Mouse (Mus musculus): Measurements from ENCODE around the gene Ntf3.

Ntf3 gene

GRCm38 (mm10) chr6:126134155-126134906, 32.4 kb downstream of the Ntf3 start:
- H3K4me1 ChIP-seq (replicated peaks; ENCODE audit: low read depth, low read length): peaks cover 7% of the 10 kb centered on the region; the same call in 1 of the 2 replicates
- H3K9me3 ChIP-seq (ENCODE audit: low read length): no peaks in the 10 kb centered on the region
- H3K27me3 ChIP-seq (ENCODE audit: insufficient read depth, low read length): peaks cover 11% of the 10 kb centered on the region
- H3K4me3 ChIP-seq (replicated peaks; ENCODE audit: low read length): no peak overlapping the region
- H3K36me3 ChIP-seq (ENCODE audit: insufficient read depth, low read length): no peaks in the 10 kb centered on the region
- TF ChIP-seq NANOG (IDR thresholded peaks at IDR 0.05; ENCODE audit: borderline replicate concordance, low read length) (no peak), CTCF (conservative IDR thresholded peaks at IDR 0.05; ENCODE audit: low read length) (no peak), POU5F1 (IDR thresholded peaks at IDR 0.05; ENCODE audit: borderline replicate concordance, low read length) (no peak)

GRCm38 (mm10) chr6:126128238-126128637, 38.5 kb downstream of the Ntf3 start:
- TF ChIP-seq CTCF (conservative IDR thresholded peaks at IDR 0.05; ENCODE audit: low read length) (no peak), POU5F1 (IDR thresholded peaks at IDR 0.05; ENCODE audit: borderline replicate concordance, low read length) (no peak), NANOG (IDR thresholded peaks at IDR 0.05; ENCODE audit: borderline replicate concordance, low read length) (no peak)
- Histone ChIP-seq H3K36me3 (ENCODE audit: insufficient read depth, low read length) (no peaks in the 10 kb centered on the region), H3K9me3 (ENCODE audit: low read length) (no peaks in the 10 kb centered on the region), H3K4me1 (replicated peaks; ENCODE audit: low read depth, low read length) (no peaks in the 10 kb centered on the region), H3K27me3 (ENCODE audit: insufficient read depth, low read length) (no peaks in the 10 kb centered on the region), H3K4me3 (replicated peaks; ENCODE audit: low read length) (no peak overlapping the region)

- Histone ChIP-seq H3K4me1 (replicated peaks; ENCODE audit: low read depth, low read length) (no peaks in the 10 kb centered on the region), H3K9me3 (ENCODE audit: low read length) (0 out of 2 replicates have a peak, but pooled peaks cover 7% of the 10 kb centered on the region), H3K36me3 (ENCODE audit: insufficient read depth, low read length) (no peaks in the 10 kb centered on the region), H3K27me3 (ENCODE audit: insufficient read depth, low read length) (no peaks in the 10 kb centered on the region), H3K4me3 (replicated peaks; ENCODE audit: low read length) (no peak overlapping the region)
- TF ChIP-seq NANOG (IDR thresholded peaks at IDR 0.05; ENCODE audit: borderline replicate concordance, low read length) (no peak), CTCF (conservative IDR thresholded peaks at IDR 0.05; ENCODE audit: low read length) (no peak), POU5F1 (IDR thresholded peaks at IDR 0.05; ENCODE audit: borderline replicate concordance, low read length) (no peak)
These were observed 48.5 kb downstream of the Ntf3 start for GRCm38 (mm10) chr6:126118247-126118646.

DNA sequence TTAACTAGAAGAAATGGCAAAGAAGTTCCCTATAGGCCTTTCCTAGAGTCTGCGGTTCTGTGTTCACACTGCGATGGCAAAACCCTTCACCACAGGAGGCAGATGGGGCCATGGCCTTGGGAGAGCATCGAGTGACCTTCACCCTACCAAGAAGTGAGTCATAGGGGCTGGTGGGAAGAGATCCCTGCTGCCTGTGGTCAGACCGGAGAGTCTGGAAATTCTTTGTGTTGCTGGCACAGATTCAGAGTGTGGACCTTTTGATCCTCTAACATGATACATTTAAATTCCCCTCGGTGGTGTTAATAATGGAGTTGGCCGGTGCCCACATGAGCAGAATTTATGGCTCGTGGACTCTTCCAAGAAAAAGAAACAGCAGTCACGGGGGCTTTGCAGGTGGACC, 49.5 kb downstream of the Ntf3 start:
- no peak overlapping the region for H3K4me3 ChIP-seq (replicated peaks; ENCODE audit: low read length)
- no peaks in the 10 kb centered on the region for H3K27me3 ChIP-seq (ENCODE audit: insufficient read depth, low read length)
- H3K9me3 ChIP-seq (ENCODE audit: low read length): 0 out of 2 replicates have a peak, but pooled peaks cover 7% of the 10 kb centered on the region
- no peaks in the 10 kb centered on the region for H3K4me1 ChIP-seq (replicated peaks; ENCODE audit: low read depth, low read length)
- no peak for TF ChIP-seq NANOG (IDR thresholded peaks at IDR 0.05; ENCODE audit: borderline replicate concordance, low read length)
- TF ChIP-seq CTCF (conservative IDR thresholded peaks at IDR 0.05; ENCODE audit: low read length): no peak
- TF ChIP-seq POU5F1 (IDR thresholded peaks at IDR 0.05; ENCODE audit: borderline replicate concordance, low read length): no peak
- H3K36me3 ChIP-seq (ENCODE audit: insufficient read depth, low read length): no peaks in the 10 kb centered on the region

- no peaks in the 10 kb centered on the region for H3K27me3 ChIP-seq (ENCODE audit: insufficient read depth, low read length)
- H3K36me3 ChIP-seq (ENCODE audit: insufficient read depth, low read length): no peaks in the 10 kb centered on the region
- H3K4me1 ChIP-seq (replicated peaks; ENCODE audit: low read depth, low read length): no peaks in the 10 kb centered on the region
- 0 out of 2 replicates have a peak, but pooled peaks cover 7% of the 10 kb centered on the region for H3K9me3 ChIP-seq (ENCODE audit: low read length)
- no peak overlapping the region for H3K4me3 ChIP-seq (replicated peaks; ENCODE audit: low read length)
- TF ChIP-seq CTCF (conservative IDR thresholded peaks at IDR 0.05; ENCODE audit: low read length): no peak
These were observed 51.6 kb downstream of the Ntf3 start for GRCm38 (mm10) chr6:126114934-126115633.

- no peak overlapping the region for H3K4me3 ChIP-seq (replicated peaks; ENCODE audit: low read length)
- H3K9me3 ChIP-seq (ENCODE audit: low read length): no peaks in the 10 kb centered on the region
- peaks cover 20% of the 10 kb centered on the region for H3K27me3 ChIP-seq (ENCODE audit: insufficient read depth, low read length)
- TF ChIP-seq POU5F1 (IDR thresholded peaks at IDR 0.05; ENCODE audit: borderline replicate concordance, low read length) (no peak), NANOG (IDR thresholded peaks at IDR 0.05; ENCODE audit: borderline replicate concordance, low read length) (no peak), CTCF (conservative IDR thresholded peaks at IDR 0.05; ENCODE audit: low read length) (no peak)
- no peaks in the 10 kb centered on the region for H3K4me1 ChIP-seq (replicated peaks; ENCODE audit: low read depth, low read length)
- H3K36me3 ChIP-seq (ENCODE audit: insufficient read depth, low read length): no peaks in the 10 kb centered on the region
These were observed 55.5 kb downstream of the Ntf3 start for GRCm38 (mm10) chr6:126110892-126111835.

- TF ChIP-seq POU5F1 (IDR thresholded peaks at IDR 0.05; ENCODE audit: borderline replicate concordance, low read length) (no peak), NANOG (IDR thresholded peaks at IDR 0.05; ENCODE audit: borderline replicate concordance, low read length) (no peak), CTCF (conservative IDR thresholded peaks at IDR 0.05; ENCODE audit: low read length) (no peak)
These were observed 57.5 kb downstream of the Ntf3 start for GRCm38 (mm10) chr6:126109184-126109583.

DNA sequence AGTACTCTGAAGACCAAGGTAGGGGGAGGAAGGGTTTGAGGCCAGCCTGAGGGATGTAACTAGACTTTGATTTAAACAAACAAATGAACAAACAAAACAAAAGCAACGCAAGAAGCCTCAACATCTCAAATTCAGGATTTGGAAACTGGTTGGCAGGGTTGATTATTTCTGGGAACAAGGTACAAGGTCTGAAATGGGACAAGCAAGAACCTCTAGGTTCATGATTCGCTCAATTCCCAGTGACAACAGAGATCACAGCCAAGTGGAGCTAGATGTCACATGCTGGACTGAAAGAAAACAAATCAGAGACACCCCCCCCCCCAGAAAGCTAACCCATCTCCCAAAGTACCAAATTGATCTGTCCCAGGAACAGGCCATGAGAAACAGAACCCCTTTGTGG, 57.9 kb downstream of the Ntf3 start:
- Histone ChIP-seq H3K27me3 (ENCODE audit: insufficient read depth, low read length) (peaks cover 39% of the 10 kb centered on the region), H3K36me3 (ENCODE audit: insufficient read depth, low read length) (no peaks in the 10 kb centered on the region), H3K4me3 (replicated peaks; ENCODE audit: low read length) (no peak overlapping the region), H3K9me3 (ENCODE audit: low read length) (no peaks in the 10 kb centered on the region; the same call in 1 of the 2 replicates), H3K4me1 (replicated peaks; ENCODE audit: low read depth, low read length) (0 out of 2 replicates have a peak, but pooled peaks cover under 1% of the 10 kb centered on the region)
- TF ChIP-seq POU5F1 (IDR thresholded peaks at IDR 0.05; ENCODE audit: borderline replicate concordance, low read length): no peak
- no peak for TF ChIP-seq CTCF (conservative IDR thresholded peaks at IDR 0.05; ENCODE audit: low read length)
- TF ChIP-seq NANOG (IDR thresholded peaks at IDR 0.05; ENCODE audit: borderline replicate concordance, low read length): no peak

More at GRCm38 (mm10) chr6:126109184-126109583, 57.5 kb downstream of the Ntf3 start:
- H3K27me3 ChIP-seq (ENCODE audit: insufficient read depth, low read length): peaks cover 39% of the 10 kb centered on the region
- no peak overlapping the region for H3K4me3 ChIP-seq (replicated peaks; ENCODE audit: low read length)
- no peaks in the 10 kb centered on the region for H3K4me1 ChIP-seq (replicated peaks; ENCODE audit: low read depth, low read length)
- no peaks in the 10 kb centered on the region; the same call in 1 of the 2 replicates for H3K9me3 ChIP-seq (ENCODE audit: low read length)
- no peaks in the 10 kb centered on the region for H3K36me3 ChIP-seq (ENCODE audit: insufficient read depth, low read length)
